Mouse (Mus musculus) limb, embryonic 13.5 days (tissue): ENCODE measurements around the gene Smap1. TPM values are rescaled to one million over a fixed set of nuclear protein-coding genes. Genes with fewer than 3 reads are reported as not detected.
"Not testable (repeated sequence)": the region's sequence is repeated elsewhere in the genome, so short reads cannot be mapped to it uniquely, and the experiment has no call there.

Experiments
- ATAC-seq: fragments of 200-750 bp; cut with Nextera tagmentation; 2 replicates; pipeline ENCODE4 v1.8.0; 2017; ENCODE audit warnings: low read depth, moderate number of reproducible peaks, moderate TSS enrichment; ENCODE audit not compliant: low FRiP score
- H3K27ac ChIP-seq: fragments of 300-500 bp; sonication (generic); 2 replicates; pipeline ENCODE4 v1.5.1; 2015; ENCODE audit warnings: inconsistent platforms, mild to moderate bottlenecking, moderate library complexity
- H3K27me3 ChIP-seq: fragments of 300-500 bp; sonication (generic); 2 replicates; pipeline ENCODE4 v1.6.1; 2015; ENCODE audit warnings: mild to moderate bottlenecking, inconsistent platforms
- H3K36me3 ChIP-seq: fragments of 300-500 bp; sonication (generic); 2 replicates; pipeline ENCODE4 v1.6.1; 2015; ENCODE audit warnings: inconsistent platforms, mild to moderate bottlenecking, moderate library complexity
- H3K4me1 ChIP-seq: fragments of 300-500 bp; sonication (generic); 2 replicates; pipeline ENCODE4 v1.6.1; 2015; ENCODE audit warnings: inconsistent platforms
- H3K4me2 ChIP-seq: fragments of 300-500 bp; sonication (generic); replicated peaks from 2 replicates; pipeline ENCODE4 v1.6.1; 2015; ENCODE audit warnings: inconsistent platforms, mild to moderate bottlenecking, moderate library complexity
- H3K4me3 ChIP-seq: fragments of 300-500 bp; sonication (generic); 2 replicates; pipeline ENCODE4 v1.5.1; 2015; ENCODE audit warnings: moderate library complexity, mild to moderate bottlenecking, inconsistent platforms
- H3K9ac ChIP-seq: fragments of 300-500 bp; sonication (generic); 2 replicates; pipeline ENCODE4 v1.6.1; 2015; ENCODE audit warnings: mild to moderate bottlenecking, inconsistent platforms
- H3K9me3 ChIP-seq: fragments of 300-500 bp; sonication (generic); 2 replicates; pipeline ENCODE4 v1.6.1; 2016; ENCODE audit warnings: inconsistent platforms
- WGBS: fragments of 180-500 bp; shearing (Covaris S2); methylation state at CpG from one replicate; pipeline ENCODE4 v1.1.7; 2015; 5-methylcytosine and 5-hydroxymethylcytosine counted together
- polyA plus RNA-seq: library from polyadenylated mRNA; unstranded; fragments of >200 nt; fragmentation: Nextera tagmentation; extraction: Ambion mirVana; gene quantifications from 2 replicates; pipeline ENCODE4 v1.2.1, GENCODE M21; 2015

The Smap1 gene
- 45.1 and 51.1 TPM in 2 replicates for polyA plus RNA-seq

GRCm38 (mm10) chr1:23921711-23922529, at the start of gene Smap1:
TSS of gene Smap1 (minus strand) at chr1:23922317.
- whole genome bisulfite sequencing, result under 1% methylated on average over 100 of the region's 113 CpGs
- peak; percentile 88 for ATAC-seq

DNA sequence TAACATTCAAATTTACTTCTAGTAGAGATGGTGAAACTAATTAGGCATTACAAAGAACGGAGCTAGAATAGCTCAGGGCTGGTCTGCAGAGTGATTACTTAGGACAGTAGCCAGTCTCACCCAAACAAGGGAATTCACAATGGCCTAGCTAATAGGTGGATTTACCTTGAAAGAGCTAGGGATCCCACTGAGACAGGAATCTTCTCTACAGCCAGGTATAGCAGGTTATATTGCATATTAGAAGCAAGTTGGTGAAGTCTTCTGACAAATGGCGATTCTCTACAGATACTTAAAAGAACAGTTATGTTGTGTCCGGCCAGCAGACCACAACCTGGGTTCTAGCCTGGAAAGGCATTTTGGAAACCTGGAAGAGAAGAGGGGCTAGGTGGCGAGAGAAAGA, 49.0 kb upstream of the Smap1 start:
- H3K27ac ChIP-seq, H3K27me3 ChIP-seq, H3K4me1 ChIP-seq, H3K4me2 ChIP-seq, H3K9me3 ChIP-seq, H3K4me3 ChIP-seq, ATAC-seq, H3K36me3 ChIP-seq, H3K9ac ChIP-seq: not testable (repeated sequence)
- WGBS, result 83% methylated on average over 4 of the region's 4 CpGs

More at GRCm38 (mm10) chr1:23921711-23922529, at the start of gene Smap1:
- H3K4me1 ChIP-seq, result peaks cover 14% of the 10 kb centered on the region
- H3K27me3 ChIP-seq, result no peaks in the 10 kb centered on the region
- peak within 1 kb of the TSS; percentile 97 for H3K4me3 ChIP-seq
- H3K9ac ChIP-seq, result peak within 1 kb of the TSS; percentile 92
- H3K27ac ChIP-seq, result peak within 1 kb of the TSS; percentile 88
- H3K9me3 ChIP-seq, result no peaks in the 10 kb centered on the region
- H3K36me3 ChIP-seq, result no peaks in the 10 kb centered on the region
- H3K4me2 ChIP-seq, result peak within 1 kb of the TSS; percentile 82

DNA sequence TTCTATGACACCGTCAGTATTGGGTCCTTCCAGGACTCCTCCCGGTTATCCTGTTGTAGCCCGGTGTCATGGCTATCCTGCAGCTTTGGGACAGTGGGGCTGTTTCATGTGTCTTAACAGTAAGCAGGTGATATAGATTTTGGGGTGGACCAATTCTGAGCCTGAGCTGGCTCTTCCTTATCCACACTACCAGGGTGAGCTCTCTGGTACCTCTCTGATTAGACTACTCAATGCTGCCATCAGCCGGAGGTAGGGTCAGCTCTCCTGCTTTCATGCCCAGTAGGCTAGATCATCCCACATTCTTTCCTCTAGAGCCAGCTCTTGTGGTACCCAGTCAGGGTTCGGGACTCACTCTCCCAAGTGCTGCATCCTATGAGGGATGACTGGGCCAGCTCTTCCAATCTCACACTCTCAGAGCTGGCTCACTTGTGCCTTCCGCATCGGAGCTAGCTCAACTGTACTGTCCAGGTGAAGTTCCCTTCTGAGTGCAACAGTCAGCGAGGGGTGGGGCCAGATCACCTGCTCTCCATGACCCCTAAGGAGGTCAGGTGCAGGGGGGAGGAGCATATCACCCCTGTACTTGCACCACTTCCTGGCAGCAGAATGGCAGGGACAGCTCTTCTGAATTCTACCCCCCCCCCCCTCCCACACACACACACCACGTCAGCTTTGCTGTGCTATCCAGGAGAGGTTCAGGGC, 46.1 kb upstream of the Smap1 start:
- ATAC-seq, result no peak; the same call in 1 of the 2 replicates
- H3K9me3 ChIP-seq, result no peaks in the 10 kb centered on the region

DNA sequence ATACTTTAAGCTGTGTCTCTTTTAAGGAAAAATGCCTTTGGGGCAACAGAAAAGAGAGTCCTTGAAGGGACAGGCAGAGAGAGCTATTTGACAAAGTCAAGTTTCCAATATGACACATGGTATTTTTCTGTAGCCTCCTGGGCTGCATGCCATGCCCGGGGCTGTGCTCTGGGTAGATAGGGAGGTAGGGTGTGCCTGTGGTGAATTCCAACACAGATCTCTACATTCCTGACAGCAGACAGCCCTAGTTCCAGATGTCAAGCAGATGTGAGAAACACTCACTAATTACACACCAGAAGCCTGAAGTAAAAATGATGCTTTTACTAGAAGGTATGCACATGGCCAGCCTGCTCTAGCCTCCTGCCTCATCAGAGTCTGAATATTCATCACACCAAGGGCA, 44.1 kb upstream of the Smap1 start:
- no peak for ATAC-seq
- no peaks in the 10 kb centered on the region for H3K9me3 ChIP-seq
- H3K9ac ChIP-seq, result no peak overlapping the region
- H3K27ac ChIP-seq, result no peak overlapping the region
- H3K36me3 ChIP-seq, result no peaks in the 10 kb centered on the region
- no peaks in the 10 kb centered on the region for H3K4me1 ChIP-seq
- no peak overlapping the region for H3K4me2 ChIP-seq
- no peak overlapping the region for H3K4me3 ChIP-seq
- H3K27me3 ChIP-seq, result no peaks in the 10 kb centered on the region
- 27% methylated on average over 1 of the region's 1 CpGs for WGBS

More for the DNA sequence above, 46.1 kb upstream of the Smap1 start:
- Histone ChIP-seq H3K4me3 (no peak overlapping the region), H3K36me3 (no peaks in the 10 kb centered on the region), H3K27ac (no peak overlapping the region), H3K27me3 (no peaks in the 10 kb centered on the region), H3K4me1 (no peaks in the 10 kb centered on the region), H3K9ac (no peak overlapping the region), H3K4me2 (no peak overlapping the region)
- WGBS, result 84% methylated on average over 9 of the region's 9 CpGs

- no peak for ATAC-seq
- H3K36me3 ChIP-seq, result no peaks in the 10 kb centered on the region
- H3K4me1 ChIP-seq, result peaks cover 9% of the 10 kb centered on the region
- H3K9ac ChIP-seq, result 0 out of 2 replicates have a peak overlapping the region, but pooled peaks have one; percentile 19
- no peaks in the 10 kb centered on the region for H3K9me3 ChIP-seq
- peak overlapping the region; percentile 56 for H3K4me2 ChIP-seq
- H3K27ac ChIP-seq, result no peak overlapping the region
- WGBS, result 12% methylated on average over 6 of the region's 6 CpGs
- peak overlapping the region; percentile 33 for H3K4me3 ChIP-seq
- no peaks in the 10 kb centered on the region for H3K27me3 ChIP-seq
Measured at GRCm38 (mm10) chr1:23959415-23959732, 37.3 kb upstream of the Smap1 start.

DNA sequence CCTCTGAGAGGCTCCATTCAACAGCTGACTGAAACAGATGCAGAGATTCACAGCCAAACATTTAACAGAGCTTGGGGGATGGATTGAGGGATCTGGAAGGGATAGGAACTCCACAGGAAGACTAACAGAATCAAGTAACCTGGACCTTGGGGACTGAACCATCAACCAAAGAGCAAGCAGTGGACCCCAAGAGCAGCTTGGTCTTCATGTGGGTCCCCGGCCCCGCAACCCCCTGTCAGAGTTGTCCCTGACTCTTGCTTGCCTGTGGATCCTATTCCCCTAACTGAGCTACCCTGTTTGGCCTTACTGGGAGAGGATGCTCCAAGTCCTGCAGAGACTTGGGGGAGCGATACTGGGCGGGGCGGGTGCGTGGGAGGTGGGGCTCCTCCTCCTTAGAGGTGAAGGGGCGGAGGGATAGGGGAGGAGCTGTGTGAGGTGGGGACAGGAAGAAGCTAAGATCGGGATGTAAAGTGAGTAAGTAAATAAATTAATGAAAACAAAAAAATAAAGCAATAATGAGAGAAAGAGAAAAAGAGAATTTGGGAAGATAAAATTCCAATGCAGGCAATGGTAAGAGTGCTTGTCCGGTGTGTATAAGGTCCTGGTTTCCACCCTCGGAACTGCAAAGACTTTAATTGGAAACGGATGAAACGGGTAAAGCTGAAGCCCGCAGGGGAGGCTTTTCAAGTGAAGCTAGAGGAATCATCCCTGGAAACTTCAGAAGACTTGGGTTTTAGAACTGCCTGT, 36.7 kb upstream of the Smap1 start:
- H3K9ac ChIP-seq, result 0 out of 2 replicates have a peak overlapping the region, but pooled peaks have one; percentile 19

GRCm38 (mm10) chr1:23958101-23958500, 36.0 kb upstream of the Smap1 start:
- H3K4me1 ChIP-seq, result peaks cover 9% of the 10 kb centered on the region
- H3K36me3 ChIP-seq, result no peaks in the 10 kb centered on the region
- no peak overlapping the region for H3K4me3 ChIP-seq
- no peak overlapping the region for H3K27ac ChIP-seq
- no peak overlapping the region for H3K4me2 ChIP-seq
- H3K27me3 ChIP-seq, result no peaks in the 10 kb centered on the region
- no peaks in the 10 kb centered on the region for H3K9me3 ChIP-seq
- WGBS, result 92% methylated on average over 6 of the region's 6 CpGs
- ATAC-seq, result no peak
- no peak overlapping the region for H3K9ac ChIP-seq

More for the DNA sequence above, 36.7 kb upstream of the Smap1 start:
- Histone ChIP-seq H3K4me1 (peaks cover 9% of the 10 kb centered on the region), H3K4me3 (peak overlapping the region; percentile 33), H3K27me3 (no peaks in the 10 kb centered on the region), H3K36me3 (no peaks in the 10 kb centered on the region), H3K4me2 (peak overlapping the region; percentile 56), H3K9me3 (no peaks in the 10 kb centered on the region), H3K27ac (no peak overlapping the region)
- WGBS, result 12% methylated on average over 13 of the region's 13 CpGs
- ATAC-seq, result peak; percentile 84

DNA sequence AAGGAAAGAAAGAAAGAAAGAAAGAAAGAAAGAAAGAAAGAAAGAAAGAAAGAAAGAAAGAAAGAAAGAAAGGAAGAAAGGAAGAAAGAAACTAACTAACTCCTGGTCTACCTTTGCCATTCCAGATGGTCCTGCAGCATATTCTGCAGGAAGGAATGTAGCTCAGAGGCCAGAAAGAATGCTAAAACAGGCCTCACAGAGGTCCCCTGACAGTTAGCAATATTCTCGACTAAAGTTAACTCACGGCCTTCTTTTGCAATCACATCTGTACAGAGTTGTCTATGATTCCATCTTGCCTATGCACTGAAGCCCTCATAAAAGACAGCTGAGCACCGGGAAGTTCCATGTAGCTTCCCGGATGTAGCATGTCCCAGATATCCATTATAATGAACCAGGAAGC, 33.4 kb upstream of the Smap1 start:
- Histone ChIP-seq H3K4me2 (no peak overlapping the region), H3K9me3 (no peaks in the 10 kb centered on the region), H3K4me3 (no peak overlapping the region), H3K27me3 (no peaks in the 10 kb centered on the region), H3K36me3 (no peaks in the 10 kb centered on the region), H3K27ac (0 out of 2 replicates have a peak overlapping the region, but pooled peaks have one; percentile 3), H3K4me1 (peaks cover 9% of the 10 kb centered on the region), H3K9ac (no peak overlapping the region)
- ATAC-seq, result no peak
- 52% methylated on average over 4 of the region's 4 CpGs for WGBS

DNA sequence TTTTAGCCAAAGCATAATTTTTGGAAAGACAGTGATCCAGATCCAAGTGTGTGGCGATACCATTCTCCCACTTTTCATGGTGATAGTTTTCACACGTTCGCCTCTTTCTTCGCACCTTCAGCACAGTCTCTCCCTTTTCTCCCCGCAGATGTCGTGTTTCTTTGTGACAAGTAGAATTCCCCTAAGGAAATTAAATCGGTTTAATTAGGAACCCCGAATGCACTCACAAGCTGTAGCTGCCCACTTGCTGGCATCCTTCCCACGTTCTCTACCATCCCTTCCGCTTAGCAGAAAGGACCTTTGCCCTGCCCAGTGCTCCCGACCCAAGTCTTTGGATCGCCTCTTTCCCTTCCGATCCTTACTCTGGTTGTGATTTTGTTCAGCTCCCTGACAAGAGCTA, 31.8 kb upstream of the Smap1 start:
- Histone ChIP-seq H3K27me3 (no peaks in the 10 kb centered on the region), H3K4me2 (no peak overlapping the region), H3K4me3 (no peak overlapping the region), H3K4me1 (peaks cover 2% of the 10 kb centered on the region; the same call in 1 of the 2 replicates), H3K36me3 (no peaks in the 10 kb centered on the region), H3K9ac (no peak overlapping the region), H3K9me3 (no peaks in the 10 kb centered on the region), H3K27ac (no peak overlapping the region)
- no peak for ATAC-seq
- 83% methylated on average over 13 of the region's 13 CpGs for WGBS

GRCm38 (mm10) chr1:23948778-23949699, 26.9 kb upstream of the Smap1 start:
- H3K36me3 ChIP-seq, result no peaks in the 10 kb centered on the region
- no peak overlapping the region for H3K27ac ChIP-seq
- WGBS, result 81% methylated on average over 15 of the region's 15 CpGs
- H3K4me2 ChIP-seq, result no peak overlapping the region
- no peaks in the 10 kb centered on the region for H3K27me3 ChIP-seq
- H3K9me3 ChIP-seq, result no peaks in the 10 kb centered on the region
- no peak overlapping the region for H3K9ac ChIP-seq
- no peak for ATAC-seq
- no peak overlapping the region for H3K4me3 ChIP-seq
- peaks cover 7% of the 10 kb centered on the region; the same call in 1 of the 2 replicates for H3K4me1 ChIP-seq

DNA sequence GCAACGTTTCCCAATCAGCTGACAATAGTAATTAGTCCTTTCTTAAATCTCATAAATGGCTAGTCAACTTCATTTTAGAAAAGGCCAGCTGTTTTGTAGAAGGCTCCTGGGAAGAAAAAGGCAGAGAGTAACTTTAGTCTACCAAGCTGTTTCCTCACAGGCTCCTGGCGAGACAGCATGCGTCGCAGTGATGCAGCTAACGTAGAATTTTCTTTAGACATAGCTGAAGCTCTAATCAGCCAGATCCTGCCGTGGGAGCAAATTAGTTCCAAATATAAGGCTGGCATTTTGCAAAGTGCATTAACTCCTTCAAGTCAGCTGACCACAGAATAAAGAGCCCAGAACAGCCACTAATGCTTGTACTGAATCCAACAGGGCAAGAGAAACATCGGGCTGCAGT, 26.2 kb upstream of the Smap1 start:
- 39% methylated on average over 7 of the region's 7 CpGs for WGBS
- Histone ChIP-seq H3K4me2 (no peak overlapping the region), H3K36me3 (no peaks in the 10 kb centered on the region)

More for the DNA sequence above, 26.2 kb upstream of the Smap1 start:
- Histone ChIP-seq H3K9me3 (no peaks in the 10 kb centered on the region), H3K27ac (no peak overlapping the region), H3K9ac (no peak overlapping the region), H3K27me3 (no peaks in the 10 kb centered on the region), H3K4me3 (no peak overlapping the region), H3K4me1 (peaks cover 7% of the 10 kb centered on the region; the same call in 1 of the 2 replicates)
- ATAC-seq, result no peak
